ENCODE assay signal across 21 mouse cellular contexts in the genomic region with DNA sequence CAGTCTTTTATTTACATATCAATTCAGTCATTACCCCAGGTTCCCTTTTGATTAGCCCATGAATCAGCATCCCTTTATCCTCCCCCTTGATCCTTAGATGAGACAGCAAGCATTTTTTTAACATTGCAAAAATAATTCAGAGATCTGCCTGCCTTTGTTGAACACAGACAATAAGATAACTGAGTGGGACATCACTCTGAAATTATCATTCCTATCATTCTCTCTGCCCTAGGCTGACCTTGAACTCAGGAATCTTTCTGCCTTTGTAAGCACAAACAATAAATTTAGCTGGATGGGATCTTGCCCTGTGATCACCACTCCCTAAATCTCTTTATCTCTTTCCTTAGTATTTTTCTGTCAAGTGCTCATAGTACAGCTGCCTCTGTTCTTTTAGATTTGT. TPM values are rescaled to one million over a fixed set of nuclear protein-coding genes. Genes with fewer than 3 reads are reported as not detected.
DNase-seq lines count a peak whose midpoint lies in the region; TF ChIP-seq lines count a peak whose summit lies in the region.
"Had no signal": no experiment of that assay in that cellular context is flagged by ENCODE, and none has a peak within 500 bp of the region (broad histone marks: within the 10 kb centered on the region; RNA-seq: fewer than 3 reads in every experiment).

No protein-coding gene starts in this region.

- no peak overlapping the region for H3K27ac ChIP-seq in layer of hippocampus, adult 2 months

- DNase-seq in ES-CJ7 (ENCODE audit: low read depth, low spot score) (peak; percentile 40), R1 (ENCODE audit: low read depth, low spot score) (peak; percentile 69), ZHBTc4 (ENCODE audit: low read depth, low spot score) (peak; percentile 56)
- no peak for DNase-seq in layer of hippocampus, adult 2 months (ENCODE audit: low spot score in 2 of 2)
- DNase-seq in left cerebral cortex, postnatal 10 days (ENCODE audit: extremely low spot score in 1 of 2, low spot score in 2 of 2), result no peak
- DNase-seq in thymus, postnatal 14 days, result no peak
- DNase-seq: adrenal gland, adult 2 months; adrenal gland, adult 8-10 months; adrenal gland, postnatal 10 days; adrenal gland, postnatal 14 days; adrenal gland, postnatal 25 days; adrenal gland, postnatal 36 days; B cell, adult 2 months; cerebellum, adult 11 months; cerebellum, adult 11-12 months; cerebellum, adult 18-20 months; cerebellum, adult 2 months; cerebellum, adult 8-10 months; cerebellum, adult 9-10 months had no signal

- TF ChIP-seq CTCF in layer of hippocampus, adult 2 months (conservative IDR thresholded peaks at IDR 0.05), result no peak

- intact Hi-C loops in left cerebral cortex, postnatal 10 days (cut with DNase I), result no loop called here

- no peak overlapping the region for H3K4me3 ChIP-seq in layer of hippocampus, adult 2 months

RNA-seq across cellular contexts. Expression of a gene that starts 27.7 kb away (rescaled TPM):
- 100 to 1,000 TPM; 208 to 212 TPM for total RNA-seq in layer of hippocampus, adult 2 months (2021)
- total RNA-seq in left cerebral cortex, postnatal 10 days (2021), result 100 to 1,000 TPM; 168 to 172 TPM
- total RNA-seq: CH12.LX, MEL had no signal

Comparison
In these comparisons a context has a peak if more than half of its experiments do, and no peak if none do; other contexts are left out.
1. DNase-seq: peak in ES-CJ7 (single experiment), R1 (single experiment) and ZHBTc4 (single experiment); none in layer of hippocampus, adult 2 months (0 of 2), left cerebral cortex, postnatal 10 days (0 of 2) and thymus, postnatal 14 days (single experiment).